Mouse (Mus musculus) yolk sac, embryonic 10.5 days (tissue): ENCODE measurements around the gene Lmo2.
A peak's percentile ranks its signal among the peaks of the same experiment; 100 is the strongest.

Source experiments
- DNase-seq: peaks from one replicate; pipeline ENCODE4 v3.0.0-alpha.2; 2017; ENCODE audit warnings: low spot score

Gene Lmo2

DNA sequence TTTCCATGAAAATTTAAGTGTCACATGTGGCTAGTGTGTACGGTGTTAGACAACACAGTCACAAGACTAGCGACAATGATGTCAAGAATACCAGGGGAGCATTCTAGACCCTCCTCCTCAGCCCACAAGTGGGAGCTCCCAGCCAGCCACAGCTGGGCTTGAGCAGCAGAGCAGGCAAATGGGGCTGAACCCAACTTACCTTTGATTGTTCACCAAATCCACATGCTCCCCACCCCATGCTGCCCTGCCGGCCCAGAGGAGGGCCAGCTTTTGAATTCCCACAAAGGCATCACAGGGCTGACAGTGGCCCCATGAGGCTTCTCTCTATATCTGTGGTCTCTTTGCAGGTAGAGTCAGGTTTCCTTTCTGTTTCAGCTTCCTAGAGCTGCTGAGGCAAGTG, 16.7 kb upstream of the Lmo2 start:
- no peak for DNase-seq

DNA sequence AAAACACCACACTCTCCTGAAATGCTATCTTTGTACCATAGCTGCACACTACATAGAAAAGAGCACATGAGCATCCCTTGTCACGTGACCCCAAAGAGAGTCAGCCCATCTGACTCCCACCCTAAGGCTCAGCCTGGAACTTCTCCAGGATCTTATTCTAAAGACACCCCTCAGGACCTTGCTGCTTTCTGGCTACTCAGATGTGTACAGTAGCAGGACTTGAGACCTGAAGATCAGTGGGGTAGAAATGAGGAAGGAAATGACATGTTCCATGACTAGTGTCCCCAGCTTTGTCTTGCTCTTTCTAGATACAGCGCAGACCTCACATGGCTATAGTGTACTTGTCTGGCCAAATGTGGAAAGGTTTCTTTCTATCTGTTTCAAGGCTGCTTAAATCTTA, 12.9 kb upstream of the Lmo2 start:
- no peak for DNase-seq

DNA sequence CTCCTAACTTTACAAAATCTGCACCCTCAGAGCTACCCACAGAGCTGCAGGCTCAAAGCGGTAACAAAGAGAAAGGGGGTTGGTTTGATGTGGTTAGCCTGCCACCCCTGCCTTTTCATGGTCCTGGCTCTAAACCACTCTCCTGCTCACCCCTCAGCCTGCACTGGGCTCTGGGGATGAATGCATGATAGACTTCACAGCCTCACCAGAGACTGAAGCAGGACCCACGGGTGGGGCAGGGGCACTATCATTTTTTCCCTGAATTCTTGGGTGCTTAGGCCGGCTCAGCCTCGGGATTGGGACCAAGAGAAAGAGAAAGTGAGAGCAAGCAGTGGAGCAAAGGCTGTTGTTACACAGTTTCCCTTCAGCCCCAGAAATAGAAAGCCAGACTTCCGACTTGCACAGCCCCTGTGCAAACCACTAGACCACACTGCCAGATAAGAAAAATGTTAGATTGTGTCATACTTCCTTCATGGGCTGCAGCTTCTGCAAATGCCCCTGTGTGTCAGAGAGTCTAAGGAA, 12.2 kb upstream of the Lmo2 start:
- no peak for DNase-seq

- no peak for DNase-seq
Measured at GRCm38 (mm10) chr2:103946892-103947291, 10.9 kb upstream of the Lmo2 start.

- DNase-seq = no peak
Measured at GRCm38 (mm10) chr2:103947982-103948655, 9.7 kb upstream of the Lmo2 start.

DNA sequence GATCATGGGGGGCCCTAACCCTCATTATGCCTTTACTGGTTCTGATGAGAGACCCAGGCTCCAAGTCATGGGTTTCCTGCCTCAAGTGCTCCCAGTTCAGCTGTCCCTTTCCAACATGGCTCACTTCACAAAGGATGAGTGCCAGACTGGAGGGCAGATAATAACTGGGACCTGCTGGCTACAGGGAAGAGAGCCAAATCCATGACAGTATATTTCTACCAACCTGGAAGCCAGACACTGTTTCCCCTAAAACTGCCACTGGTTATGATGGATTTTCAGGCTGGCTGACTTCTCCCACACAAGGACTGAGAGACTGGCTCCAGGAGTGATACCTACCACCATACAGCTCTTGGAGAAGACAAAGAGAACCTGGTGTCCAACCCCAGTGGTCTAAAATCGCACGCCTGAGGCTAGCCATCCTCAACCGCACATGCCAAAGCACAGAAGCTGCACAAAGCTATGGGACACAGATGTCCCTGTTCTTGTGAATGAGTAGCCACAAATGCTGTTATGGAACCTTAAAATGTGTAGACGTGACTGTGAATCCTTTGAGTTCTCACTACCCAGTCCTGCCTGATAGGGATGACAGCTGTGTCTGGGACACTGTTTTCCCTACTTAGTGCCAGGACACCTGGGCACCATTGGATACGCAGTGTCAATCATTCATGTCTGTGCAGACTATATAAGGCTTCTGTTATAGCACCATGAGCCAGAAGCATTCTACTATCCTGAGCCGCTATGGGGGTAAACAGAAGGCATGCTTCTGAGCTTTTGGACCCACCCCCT, 4.5 kb upstream of the Lmo2 start:
- no peak for DNase-seq

- DNase-seq = no peak
Measured at GRCm38 (mm10) chr2:103955714-103956113, 2.1 kb upstream of the Lmo2 start.

- DNase-seq = no peak
Measured at GRCm38 (mm10) chr2:103956867-103957266, 919 bp upstream of the Lmo2 start.

GRCm38 (mm10) chr2:103958634-103959033, 848 bp downstream of the Lmo2 start:
- DNase-seq = no peak

GRCm38 (mm10) chr2:103959066-103959465, 1.3 kb downstream of the Lmo2 start:
- no peak for DNase-seq

- DNase-seq = no peak
Measured at GRCm38 (mm10) chr2:103959574-103959973, 1.8 kb downstream of the Lmo2 start.

- no peak for DNase-seq
Measured at GRCm38 (mm10) chr2:103962349-103962748, 4.6 kb downstream of the Lmo2 start.

DNA sequence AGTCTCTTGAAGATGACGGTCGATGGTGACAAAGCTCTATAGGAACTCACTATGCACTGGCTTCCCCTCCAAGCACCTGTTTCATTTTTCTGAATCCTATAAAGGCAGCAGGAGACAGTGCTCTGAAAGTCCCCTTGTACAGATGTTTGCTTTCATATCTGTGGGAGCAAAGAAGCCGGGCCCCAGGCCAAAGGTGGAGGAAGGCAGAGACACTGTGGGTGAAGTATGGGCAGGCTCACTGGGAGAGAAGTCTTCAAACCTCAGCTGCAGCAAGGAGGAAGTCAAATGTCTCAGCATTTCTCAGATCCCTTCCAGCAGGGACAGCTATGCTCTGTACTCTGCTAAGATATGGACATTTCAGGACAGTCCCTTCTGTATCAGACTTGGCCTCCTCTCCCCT, 7.6 kb downstream of the Lmo2 start:
- no peak for DNase-seq

DNA sequence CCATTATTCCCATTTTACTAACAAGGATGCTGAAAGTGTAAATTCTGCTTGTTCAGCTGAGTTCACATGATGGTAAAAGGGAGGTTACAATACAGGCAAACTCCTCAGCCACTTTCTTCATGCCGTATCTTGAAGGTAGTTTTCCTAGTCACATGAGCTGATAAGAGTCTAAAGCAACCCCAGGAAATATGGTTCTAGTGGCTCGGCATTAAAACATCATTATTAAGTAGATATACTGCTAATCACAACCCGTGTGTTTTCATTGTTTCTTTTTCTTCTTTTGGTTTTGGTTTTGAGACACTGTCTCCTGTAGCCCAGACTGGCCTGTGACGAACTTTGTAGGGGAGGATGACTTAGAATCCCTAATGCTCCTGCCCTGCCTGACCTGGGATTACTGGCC, 10.4 kb downstream of the Lmo2 start:
- no peak for DNase-seq

- no peak for DNase-seq
Measured at GRCm38 (mm10) chr2:103968919-103969436, 11.2 kb downstream of the Lmo2 start.

- DNase-seq = peak; percentile 74
Measured at GRCm38 (mm10) chr2:103969437-103970040, 11.8 kb downstream of the Lmo2 start.

DNA sequence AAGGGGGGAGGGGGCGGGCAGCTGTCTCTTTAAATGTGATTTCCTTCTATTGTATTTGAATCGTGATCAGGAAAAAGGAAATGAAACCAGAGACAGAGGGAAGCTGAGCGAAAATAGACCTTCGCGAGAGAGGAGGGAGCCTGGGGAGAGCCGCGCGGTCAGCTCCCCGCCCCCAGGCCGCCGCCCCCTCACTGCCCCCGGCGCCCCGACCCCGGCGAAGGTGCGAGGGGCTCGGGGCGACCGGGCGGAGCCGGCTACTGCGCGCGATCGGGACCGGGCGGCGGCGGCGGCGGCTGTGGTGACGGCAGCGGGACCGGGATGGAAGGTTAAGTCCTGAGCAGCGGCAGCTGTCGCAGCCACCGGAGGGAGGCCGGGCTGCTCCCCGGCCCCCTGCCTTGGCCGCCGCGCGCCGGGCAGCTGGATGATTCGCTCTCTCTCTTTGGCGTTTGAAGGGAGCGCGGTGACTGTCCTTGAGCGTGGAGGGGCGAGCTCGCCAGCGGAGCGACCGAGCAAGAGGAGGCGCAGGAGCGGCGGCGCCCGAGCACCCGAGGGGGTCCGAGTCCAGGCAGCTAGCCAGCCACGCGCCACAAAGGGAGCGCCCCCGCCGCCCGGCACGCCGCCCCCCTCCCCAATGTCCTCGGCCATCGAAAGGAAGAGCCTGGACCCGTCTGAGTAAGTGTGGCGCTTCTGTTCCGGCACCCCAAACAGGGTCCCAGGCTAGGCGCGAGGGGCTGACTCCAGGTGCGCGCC, 12.4 kb downstream of the Lmo2 start:
- DNase-seq = peak; percentile 52

DNA sequence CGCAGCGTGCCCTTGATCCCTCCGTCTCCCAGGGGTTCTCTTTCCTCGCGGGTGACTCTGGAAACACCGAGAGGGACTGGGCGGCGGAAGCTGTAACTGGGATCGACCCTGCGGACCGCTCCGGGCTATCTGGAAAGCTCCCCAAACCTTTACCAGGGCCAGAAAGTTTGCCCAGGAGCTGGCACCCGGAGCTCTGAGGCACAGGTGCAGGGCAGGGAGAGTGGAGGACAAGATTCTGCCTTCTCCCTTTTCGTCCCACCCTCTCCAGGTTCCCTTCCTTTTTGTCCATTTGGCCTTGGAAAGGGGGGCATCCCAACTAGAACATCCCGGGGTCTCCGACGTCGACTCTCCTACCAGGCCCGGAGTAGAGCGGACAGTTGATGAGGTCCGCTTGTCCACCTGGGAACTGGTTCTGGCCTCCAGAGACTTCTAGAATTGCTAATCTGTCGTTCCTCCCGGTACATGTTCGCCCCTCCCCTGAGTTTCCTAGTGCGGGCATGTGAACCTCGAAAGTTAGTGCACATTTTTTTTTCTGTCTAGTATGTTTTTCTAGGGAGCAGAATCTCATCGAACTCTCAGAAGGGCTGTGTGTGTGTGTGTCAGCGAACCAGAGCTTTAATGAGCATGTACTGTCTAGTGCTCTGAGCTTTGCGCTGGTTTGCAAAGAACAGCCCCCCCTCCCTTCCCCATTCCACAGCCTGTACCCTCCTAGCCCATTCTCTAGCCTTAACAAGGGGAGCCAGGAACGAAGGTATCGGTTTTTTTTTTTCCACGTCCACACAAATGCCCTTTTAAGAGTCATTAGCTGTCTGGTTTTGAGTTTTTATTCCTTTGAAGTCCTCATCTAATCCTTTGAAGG, 13.2 kb downstream of the Lmo2 start:
- DNase-seq = peak; percentile 6

- no peak for DNase-seq
Measured at GRCm38 (mm10) chr2:103971838-103972237, 14.1 kb downstream of the Lmo2 start.

- DNase-seq = no peak
Measured at GRCm38 (mm10) chr2:103975904-103976303, 18.1 kb downstream of the Lmo2 start.

- no peak for DNase-seq
Measured at GRCm38 (mm10) chr2:103977216-103977615, 19.4 kb downstream of the Lmo2 start.
